Mouse (Mus musculus): Measurements from ENCODE around the gene Dync1i1. TPM values are rescaled to one million over a fixed set of nuclear protein-coding genes. Genes with fewer than 3 reads are reported as not detected.

Gene Dync1i1
- polyA plus RNA-seq, 1 experiment from 2014 or later: 4.5 TPM

- Histone ChIP-seq H3K4me2 (ENCODE audit: low read depth, low read length) (no peak overlapping the region), H3K27me3 (ENCODE audit: control insufficient read depth, insufficient read depth, low read length) (no peaks in the 10 kb centered on the region), H3K4me3 (ENCODE audit: low read depth, low read length) (no peak overlapping the region), H3K4me1 (ENCODE audit: control insufficient read depth, insufficient read depth, low read length) (no peaks in the 10 kb centered on the region), H3K27ac (replicated peaks; ENCODE audit: low read depth, low read length) (no peak overlapping the region), H3K9me3 (replicated peaks; ENCODE audit: control insufficient read depth, low read length) (no peaks in the 10 kb centered on the region), H3K36me3 (replicated peaks; ENCODE audit: control insufficient read depth, insufficient read depth, low read depth, low read length) (no peaks in the 10 kb centered on the region), H3K9ac (replicated peaks; ENCODE audit: low read length) (no peak overlapping the region)
- 84% methylated on average over 5 of the region's 5 CpGs for WGBS
- ATAC-seq (replicated peaks; ENCODE audit: insufficient number of reproducible peaks, low FRiP score, low TSS enrichment, low read depth) (no peak), DNase-seq (ENCODE audit: low spot score) (no peak)
Measured at GRCm38 (mm10) chr6:5866091-5866490, 140.7 kb downstream of the Dync1i1 start.

GRCm38 (mm10) chr6:5867221-5867620 is 141.8 kb downstream of the Dync1i1 start:
- H3K36me3 ChIP-seq (replicated peaks; ENCODE audit: control insufficient read depth, insufficient read depth, low read depth, low read length): no peaks in the 10 kb centered on the region
- H3K9ac ChIP-seq (replicated peaks; ENCODE audit: low read length): no peak overlapping the region
- ATAC-seq (replicated peaks; ENCODE audit: insufficient number of reproducible peaks, low FRiP score, low TSS enrichment, low read depth) (no peak), DNase-seq (ENCODE audit: low spot score) (no peak)
- no peak overlapping the region for H3K4me3 ChIP-seq (ENCODE audit: low read depth, low read length)
- H3K27me3 ChIP-seq (ENCODE audit: control insufficient read depth, insufficient read depth, low read length): no peaks in the 10 kb centered on the region
- 89% methylated on average over 4 of the region's 4 CpGs for WGBS
- H3K4me1 ChIP-seq (ENCODE audit: control insufficient read depth, insufficient read depth, low read length): no peaks in the 10 kb centered on the region
- no peak overlapping the region for H3K4me2 ChIP-seq (ENCODE audit: low read depth, low read length)
- H3K27ac ChIP-seq (replicated peaks; ENCODE audit: low read depth, low read length): no peak overlapping the region
- H3K9me3 ChIP-seq (replicated peaks; ENCODE audit: control insufficient read depth, low read length): no peaks in the 10 kb centered on the region

- DNase-seq (ENCODE audit: low spot score): no peak
- H3K9me3 ChIP-seq (replicated peaks; ENCODE audit: control insufficient read depth, low read length): no peaks in the 10 kb centered on the region
- no peaks in the 10 kb centered on the region for H3K36me3 ChIP-seq (replicated peaks; ENCODE audit: control insufficient read depth, insufficient read depth, low read depth, low read length)
- WGBS: 59% methylated on average over 5 of the region's 5 CpGs
- H3K4me2 ChIP-seq (ENCODE audit: low read depth, low read length): no peak overlapping the region
- no peak overlapping the region for H3K9ac ChIP-seq (replicated peaks; ENCODE audit: low read length)
- H3K27me3 ChIP-seq (ENCODE audit: control insufficient read depth, insufficient read depth, low read length): no peaks in the 10 kb centered on the region
- no peak for ATAC-seq (replicated peaks; ENCODE audit: insufficient number of reproducible peaks, low FRiP score, low TSS enrichment, low read depth)
- no peak overlapping the region for H3K27ac ChIP-seq (replicated peaks; ENCODE audit: low read depth, low read length)
- no peaks in the 10 kb centered on the region for H3K4me1 ChIP-seq (ENCODE audit: control insufficient read depth, insufficient read depth, low read length)
- no peak overlapping the region for H3K4me3 ChIP-seq (ENCODE audit: low read depth, low read length)
Measured at GRCm38 (mm10) chr6:5871060-5871459, 145.6 kb downstream of the Dync1i1 start.

GRCm38 (mm10) chr6:5871581-5872298 is 146.3 kb downstream of the Dync1i1 start:
- DNase-seq (ENCODE audit: low spot score) (no peak), ATAC-seq (replicated peaks; ENCODE audit: insufficient number of reproducible peaks, low FRiP score, low TSS enrichment, low read depth) (no peak)
- 83% methylated on average over 15 of the region's 15 CpGs for WGBS

GRCm38 (mm10) chr6:5889341-5889740 is 163.9 kb downstream of the Dync1i1 start:
- no peak overlapping the region for H3K4me3 ChIP-seq (ENCODE audit: low read depth, low read length)
- no peaks in the 10 kb centered on the region for H3K4me1 ChIP-seq (ENCODE audit: control insufficient read depth, insufficient read depth, low read length)
- no peaks in the 10 kb centered on the region; the same call in 1 of the 2 replicates for H3K36me3 ChIP-seq (replicated peaks; ENCODE audit: control insufficient read depth, insufficient read depth, low read depth, low read length)
- ATAC-seq (replicated peaks; ENCODE audit: insufficient number of reproducible peaks, low FRiP score, low TSS enrichment, low read depth) (no peak), DNase-seq (ENCODE audit: low spot score) (no peak)
- no peak overlapping the region for H3K9ac ChIP-seq (replicated peaks; ENCODE audit: low read length)
- no peaks in the 10 kb centered on the region for H3K9me3 ChIP-seq (replicated peaks; ENCODE audit: control insufficient read depth, low read length)
- no peak overlapping the region for H3K27ac ChIP-seq (replicated peaks; ENCODE audit: low read depth, low read length)
- no peak overlapping the region for H3K4me2 ChIP-seq (ENCODE audit: low read depth, low read length)
- H3K27me3 ChIP-seq (ENCODE audit: control insufficient read depth, insufficient read depth, low read length): no peaks in the 10 kb centered on the region
- WGBS: 81% methylated on average over 6 of the region's 6 CpGs

More at GRCm38 (mm10) chr6:5871581-5872298, 146.3 kb downstream of the Dync1i1 start:
- no peaks in the 10 kb centered on the region for H3K36me3 ChIP-seq (replicated peaks; ENCODE audit: control insufficient read depth, insufficient read depth, low read depth, low read length)
- no peaks in the 10 kb centered on the region for H3K9me3 ChIP-seq (replicated peaks; ENCODE audit: control insufficient read depth, low read length)
- no peak overlapping the region for H3K9ac ChIP-seq (replicated peaks; ENCODE audit: low read length)
- H3K27me3 ChIP-seq (ENCODE audit: control insufficient read depth, insufficient read depth, low read length): no peaks in the 10 kb centered on the region
- H3K27ac ChIP-seq (replicated peaks; ENCODE audit: low read depth, low read length): no peak overlapping the region
- no peak overlapping the region for H3K4me2 ChIP-seq (ENCODE audit: low read depth, low read length)
- H3K4me3 ChIP-seq (ENCODE audit: low read depth, low read length): no peak overlapping the region
- no peaks in the 10 kb centered on the region for H3K4me1 ChIP-seq (ENCODE audit: control insufficient read depth, insufficient read depth, low read length)

GRCm38 (mm10) chr6:5911295-5911694 is 185.9 kb downstream of the Dync1i1 start:
- Histone ChIP-seq H3K4me3 (ENCODE audit: low read depth, low read length) (no peak overlapping the region), H3K4me2 (ENCODE audit: low read depth, low read length) (no peak overlapping the region), H3K27me3 (ENCODE audit: control insufficient read depth, insufficient read depth, low read length) (no peaks in the 10 kb centered on the region), H3K9me3 (replicated peaks; ENCODE audit: control insufficient read depth, low read length) (no peaks in the 10 kb centered on the region), H3K36me3 (replicated peaks; ENCODE audit: control insufficient read depth, insufficient read depth, low read depth, low read length) (no peaks in the 10 kb centered on the region), H3K4me1 (ENCODE audit: control insufficient read depth, insufficient read depth, low read length) (no peaks in the 10 kb centered on the region), H3K27ac (replicated peaks; ENCODE audit: low read depth, low read length) (no peak overlapping the region), H3K9ac (replicated peaks; ENCODE audit: low read length) (no peak overlapping the region)
- 85% methylated on average over 7 of the region's 7 CpGs for WGBS
- DNase-seq (ENCODE audit: low spot score) (no peak), ATAC-seq (replicated peaks; ENCODE audit: insufficient number of reproducible peaks, low FRiP score, low TSS enrichment, low read depth) (no peak)

- Histone ChIP-seq H3K4me2 (ENCODE audit: low read depth, low read length) (no peak overlapping the region), H3K27me3 (ENCODE audit: control insufficient read depth, insufficient read depth, low read length) (no peaks in the 10 kb centered on the region), H3K4me3 (ENCODE audit: low read depth, low read length) (no peak overlapping the region), H3K4me1 (ENCODE audit: control insufficient read depth, insufficient read depth, low read length) (no peaks in the 10 kb centered on the region), H3K27ac (replicated peaks; ENCODE audit: low read depth, low read length) (no peak overlapping the region), H3K9ac (replicated peaks; ENCODE audit: low read length) (no peak overlapping the region), H3K9me3 (replicated peaks; ENCODE audit: control insufficient read depth, low read length) (no peaks in the 10 kb centered on the region), H3K36me3 (replicated peaks; ENCODE audit: control insufficient read depth, insufficient read depth, low read depth, low read length) (no peaks in the 10 kb centered on the region)
- WGBS: 87% methylated on average over 2 of the region's 2 CpGs
- DNase-seq (ENCODE audit: low spot score) (no peak), ATAC-seq (replicated peaks; ENCODE audit: insufficient number of reproducible peaks, low FRiP score, low TSS enrichment, low read depth) (no peak)
Measured at GRCm38 (mm10) chr6:5915028-5915427, 189.6 kb downstream of the Dync1i1 start.

- DNase-seq (ENCODE audit: low spot score): no peak
- H3K27me3 ChIP-seq (ENCODE audit: control insufficient read depth, insufficient read depth, low read length): no peaks in the 10 kb centered on the region
- WGBS: 55% methylated on average over 4 of the region's 4 CpGs
- no peak overlapping the region for H3K9ac ChIP-seq (replicated peaks; ENCODE audit: low read length)
- H3K4me3 ChIP-seq (ENCODE audit: low read depth, low read length): no peak overlapping the region
- H3K27ac ChIP-seq (replicated peaks; ENCODE audit: low read depth, low read length): no peak overlapping the region
- no peak for ATAC-seq (replicated peaks; ENCODE audit: insufficient number of reproducible peaks, low FRiP score, low TSS enrichment, low read depth)
- H3K4me1 ChIP-seq (ENCODE audit: control insufficient read depth, insufficient read depth, low read length): no peaks in the 10 kb centered on the region
- H3K4me2 ChIP-seq (ENCODE audit: low read depth, low read length): no peak overlapping the region
- H3K36me3 ChIP-seq (replicated peaks; ENCODE audit: control insufficient read depth, insufficient read depth, low read depth, low read length): no peaks in the 10 kb centered on the region
- no peaks in the 10 kb centered on the region for H3K9me3 ChIP-seq (replicated peaks; ENCODE audit: control insufficient read depth, low read length)
Measured at GRCm38 (mm10) chr6:5920670-5921069, 195.2 kb downstream of the Dync1i1 start.
